Mouse (Mus musculus) C2C12 (cell line): ENCODE measurements around the gene Eef1akmt2. TPM values are rescaled to one million over a fixed set of nuclear protein-coding genes. Genes with fewer than 3 reads are reported as not detected.

Experiments used
- H3K27me3 ChIP-seq: one replicate; pipeline ENCODE4 v1.6.1; 2011; ENCODE audit not compliant: control insufficient read depth, insufficient read depth, insufficient read length
- H3K36me3 ChIP-seq: one replicate; pipeline ENCODE4 v1.6.1; 2011; ENCODE audit not compliant: control insufficient read depth, insufficient read depth
- H3K4me3 ChIP-seq: one replicate; pipeline ENCODE4 v1.5.1; 2011; ENCODE audit warnings: mild to moderate bottlenecking, control low read depth; ENCODE audit not compliant: poor library complexity, insufficient read depth, severe bottlenecking
- H3K79me2 ChIP-seq: one replicate; pipeline ENCODE4 v1.6.1; 2011; ENCODE audit not compliant: control insufficient read depth, insufficient read depth
- H3K79me3 ChIP-seq: one replicate; pipeline ENCODE4 v1.6.1; 2011; ENCODE audit warnings: low read depth, control low read depth
- H3ac ChIP-seq: one replicate; pipeline ENCODE3; 2011; ENCODE audit warnings: low read depth; ENCODE audit not compliant: control insufficient read depth, insufficient read length
- CEBPB ChIP-seq: IDR thresholded peaks from one replicate; pipeline ENCODE4 v1.6.1; 2011; ENCODE audit warnings: low read depth, mild to moderate bottlenecking, control low read depth, moderate library complexity
- CTCF ChIP-seq: IDR thresholded peaks from one replicate; pipeline ENCODE4 v1.5.1; 2011; ENCODE audit not compliant: control insufficient read depth, insufficient read depth, insufficient read length
- FOSL1 ChIP-seq: IDR thresholded peaks from one replicate; pipeline ENCODE4 v1.8.0; 2011; ENCODE audit warnings: mild to moderate bottlenecking, low read length; ENCODE audit not compliant: poor library complexity, insufficient read depth, severe bottlenecking
- MAX ChIP-seq: IDR thresholded peaks from one replicate; pipeline ENCODE4 v1.6.1; 2011; ENCODE audit warnings: mild to moderate bottlenecking, control low read depth
- MYOD1 ChIP-seq: IDR thresholded peaks from one replicate; pipeline ENCODE4 v1.6.1; 2011; ENCODE audit warnings: low read depth; ENCODE audit not compliant: control insufficient read depth, insufficient read length
- MYOG ChIP-seq: IDR thresholded peaks from one replicate; pipeline ENCODE4 v1.6.1; 2011; ENCODE audit not compliant: control insufficient read depth, insufficient read length; ENCODE audit errors: extremely low read depth
- USF1 ChIP-seq: IDR thresholded peaks from one replicate; pipeline ENCODE4 v1.6.1; 2011; ENCODE audit warnings: low read depth, mild to moderate bottlenecking, control low read depth, moderate library complexity
- polyA plus RNA-seq: library from polyadenylated mRNA; unstranded; fragments of >200 nt; fragmentation: generic; extraction: Trizol; gene quantifications from one replicate; pipeline ENCODE4 v1.2.1, GENCODE M21; 2012; ENCODE audit warnings: missing spikeins

Gene Eef1akmt2
- polyA plus RNA-seq, 1 experiment, result 17.1 TPM

- TF ChIP-seq USF1 (no peak), CEBPB (no peak), MYOD1 (no peak)
- H3K36me3 ChIP-seq, result peaks cover 49% of the 10 kb centered on the region
- H3K4me3 ChIP-seq, result no peak overlapping the region
- no peaks in the 10 kb centered on the region for H3K79me2 ChIP-seq
- H3K27me3 ChIP-seq, result no peaks in the 10 kb centered on the region
- H3K79me3 ChIP-seq, result no peaks in the 10 kb centered on the region
- no peak overlapping the region for H3ac ChIP-seq
These were observed 27.8 kb upstream of the Eef1akmt2 start for GRCm38 (mm10) chr7:132880276-132880675.

- H3K4me3 ChIP-seq, result no peak overlapping the region
- H3K36me3 ChIP-seq, result peaks cover 43% of the 10 kb centered on the region
- TF ChIP-seq FOSL1 (no peak), MAX (no peak), MYOD1 (no peak), CTCF (no peak), MYOG (no peak), CEBPB (no peak), USF1 (no peak)
- H3K79me3 ChIP-seq, result no peaks in the 10 kb centered on the region
- no peak overlapping the region for H3ac ChIP-seq
- no peaks in the 10 kb centered on the region for H3K27me3 ChIP-seq
- no peaks in the 10 kb centered on the region for H3K79me2 ChIP-seq
These were observed 23.1 kb upstream of the Eef1akmt2 start for GRCm38 (mm10) chr7:132875391-132876086.

GRCm38 (mm10) chr7:132873043-132873442 is 20.6 kb upstream of the Eef1akmt2 start:
- H3K36me3 ChIP-seq, result peaks cover 48% of the 10 kb centered on the region
- no peaks in the 10 kb centered on the region for H3K79me2 ChIP-seq
- no peaks in the 10 kb centered on the region for H3K79me3 ChIP-seq
- no peak for TF ChIP-seq USF1
- TF ChIP-seq FOSL1, result no peak
- no peak for TF ChIP-seq MYOG
- TF ChIP-seq CEBPB, result no peak
- TF ChIP-seq MAX, result no peak
- TF ChIP-seq MYOD1, result no peak
- TF ChIP-seq CTCF, result no peak
- no peak overlapping the region for H3K4me3 ChIP-seq
- no peaks in the 10 kb centered on the region for H3K27me3 ChIP-seq
- H3ac ChIP-seq, result no peak overlapping the region

GRCm38 (mm10) chr7:132866316-132866715 is 13.8 kb upstream of the Eef1akmt2 start:
- Histone ChIP-seq H3K79me3 (peaks cover 11% of the 10 kb centered on the region), H3K27me3 (no peaks in the 10 kb centered on the region), H3K4me3 (no peak overlapping the region), H3K36me3 (peaks cover 10% of the 10 kb centered on the region), H3ac (no peak overlapping the region), H3K79me2 (peaks cover 31% of the 10 kb centered on the region)
- TF ChIP-seq CTCF, result no peak
- TF ChIP-seq MAX, result no peak
- TF ChIP-seq MYOD1, result no peak
- TF ChIP-seq CEBPB, result no peak
- no peak for TF ChIP-seq USF1
- TF ChIP-seq FOSL1, result no peak
- TF ChIP-seq MYOG, result no peak

- Histone ChIP-seq H3K27me3 (no peaks in the 10 kb centered on the region), H3ac (peak within 1 kb of the TSS; percentile 83), H3K79me2 (peaks cover 47% of the 10 kb centered on the region), H3K36me3 (no peaks in the 10 kb centered on the region), H3K79me3 (peaks cover 21% of the 10 kb centered on the region), H3K4me3 (peak within 1 kb of the TSS; percentile 72)
- TF ChIP-seq CEBPB (no peak), MYOD1 (no peak), CTCF (no peak), MAX (no peak), FOSL1 (no peak), USF1 (no peak), MYOG (no peak)
These were observed 6.8 kb upstream of the Eef1akmt2 start, which contains the start of gene Abraxas2 for GRCm38 (mm10) chr7:132859042-132859958. Abraxas2 (plus strand) TSS chr7:132859225.

GRCm38 (mm10) chr7:132858043-132858608 is 5.7 kb upstream of the Eef1akmt2 start:
- Histone ChIP-seq H3K36me3 (no peaks in the 10 kb centered on the region), H3K4me3 (no peak overlapping the region), H3ac (no peak overlapping the region), H3K27me3 (no peaks in the 10 kb centered on the region), H3K79me3 (peaks cover 18% of the 10 kb centered on the region), H3K79me2 (peaks cover 35% of the 10 kb centered on the region)
- no peak for TF ChIP-seq CEBPB
- TF ChIP-seq MAX, result no peak
- TF ChIP-seq FOSL1, result no peak
- no peak for TF ChIP-seq MYOD1
- TF ChIP-seq USF1, result no peak
- no peak for TF ChIP-seq MYOG
- TF ChIP-seq CTCF, result no peak
